Mouse (Mus musculus): ENCODE results near the gene Cpz. TPM values are rescaled to one million over a fixed set of nuclear protein-coding genes. Genes with fewer than 3 reads are reported as not detected.

Gene Cpz
- polyA plus RNA-seq, 1 experiment from 2014 or later = 4.0 TPM

GRCm38 (mm10) chr5:35505016-35505415, 20.5 kb downstream of the Cpz start:
- no peak overlapping the region for H3K27ac ChIP-seq (ENCODE audit: low read depth, low read length)
- DNase-seq (ENCODE audit: low spot score) (no peak), ATAC-seq (replicated peaks; ENCODE audit: low FRiP score) (no peak)
- H3K4me1 ChIP-seq (replicated peaks; ENCODE audit: control insufficient read depth, insufficient read depth, low read length) = no peaks in the 10 kb centered on the region
- no peaks in the 10 kb centered on the region for H3K36me3 ChIP-seq (ENCODE audit: control insufficient read depth, insufficient read depth, low read length)
- H3K9ac ChIP-seq (ENCODE audit: low read depth, low read length) = no peak overlapping the region
- WGBS = 42% methylated on average over 7 of the region's 7 CpGs
- H3K4me2 ChIP-seq = no peak overlapping the region
- H3K4me3 ChIP-seq (ENCODE audit: low read depth, low read length) = no peak overlapping the region
- H3K27me3 ChIP-seq (replicated peaks; ENCODE audit: control insufficient read depth, insufficient read depth, low read length) = peaks cover 3% of the 10 kb centered on the region; the same call in 1 of the 2 replicates
- H3K9me3 ChIP-seq (ENCODE audit: control insufficient read depth, low read length) = no peaks in the 10 kb centered on the region

DNA sequence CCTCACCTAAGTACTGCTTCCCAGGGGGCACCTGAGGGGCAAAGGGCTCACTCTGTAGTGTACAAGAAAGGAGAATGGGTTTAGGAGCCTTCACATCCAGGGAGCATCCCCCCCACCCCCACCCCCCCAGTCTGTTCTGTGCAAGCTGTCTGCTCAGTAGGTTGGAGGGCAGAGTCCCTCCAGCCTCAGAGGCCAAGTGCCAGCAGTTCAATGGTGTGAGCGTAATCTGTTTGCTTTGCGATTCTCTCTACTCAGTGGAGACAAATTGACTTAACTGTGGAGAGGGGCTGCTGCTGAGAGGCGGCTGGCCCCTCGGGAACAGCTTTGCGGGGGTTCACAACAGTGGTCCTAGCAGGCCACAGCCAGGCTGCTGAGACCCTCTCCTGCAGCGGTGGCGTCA, 28.2 kb downstream of the Cpz start:
- WGBS = 43% methylated on average over 7 of the region's 7 CpGs
- H3K27ac ChIP-seq (ENCODE audit: low read depth, low read length) = no peak overlapping the region
- H3K9ac ChIP-seq (ENCODE audit: low read depth, low read length) = no peak overlapping the region
- no peak overlapping the region for H3K4me2 ChIP-seq
- H3K4me1 ChIP-seq (replicated peaks; ENCODE audit: control insufficient read depth, insufficient read depth, low read length) = peaks cover 6% of the 10 kb centered on the region
- DNase-seq (ENCODE audit: low spot score) = no peak
- H3K9me3 ChIP-seq (ENCODE audit: control insufficient read depth, low read length) = no peaks in the 10 kb centered on the region
- H3K36me3 ChIP-seq (ENCODE audit: control insufficient read depth, insufficient read depth, low read length) = no peaks in the 10 kb centered on the region
- no peak overlapping the region for H3K4me3 ChIP-seq (ENCODE audit: low read depth, low read length)
- peaks cover 2% of the 10 kb centered on the region; the same call in 1 of the 2 replicates for H3K27me3 ChIP-seq (replicated peaks; ENCODE audit: control insufficient read depth, insufficient read depth, low read length)
- ATAC-seq (replicated peaks; ENCODE audit: low FRiP score) = no peak

DNA sequence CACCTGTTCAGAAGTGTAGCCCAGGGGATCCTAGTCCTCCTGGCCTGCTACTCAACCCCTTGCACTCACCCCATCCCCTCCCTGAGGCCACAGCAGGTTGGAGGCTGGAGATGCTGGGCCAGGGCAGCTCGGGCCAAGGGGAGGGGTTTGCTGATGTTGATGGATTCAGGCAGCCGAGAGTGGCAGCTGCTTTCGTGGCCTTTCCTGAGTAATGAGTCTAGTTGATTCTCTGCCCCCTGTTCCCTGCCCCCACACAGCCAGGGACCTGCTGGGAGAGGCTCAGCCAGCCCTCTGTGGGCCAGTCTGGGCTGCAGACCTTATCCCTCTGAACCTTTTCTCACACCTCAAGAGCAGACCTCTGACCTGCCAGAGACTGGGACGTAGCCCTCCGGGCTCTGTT, 29.5 kb downstream of the Cpz start:
- Histone ChIP-seq H3K9me3 (ENCODE audit: control insufficient read depth, low read length) (no peaks in the 10 kb centered on the region), H3K27me3 (replicated peaks; ENCODE audit: control insufficient read depth, insufficient read depth, low read length) (peaks cover 2% of the 10 kb centered on the region; the same call in 1 of the 2 replicates), H3K36me3 (ENCODE audit: control insufficient read depth, insufficient read depth, low read length) (no peaks in the 10 kb centered on the region), H3K4me2 (no peak overlapping the region), H3K9ac (ENCODE audit: low read depth, low read length) (no peak overlapping the region), H3K27ac (ENCODE audit: low read depth, low read length) (no peak overlapping the region), H3K4me3 (ENCODE audit: low read depth, low read length) (no peak overlapping the region), H3K4me1 (replicated peaks; ENCODE audit: control insufficient read depth, insufficient read depth, low read length) (peaks cover 6% of the 10 kb centered on the region)
- DNase-seq (ENCODE audit: low spot score) (no peak), ATAC-seq (replicated peaks; ENCODE audit: low FRiP score) (no peak)
- 18% methylated on average over 5 of the region's 5 CpGs for WGBS

GRCm38 (mm10) chr5:35494773-35495390, 30.6 kb downstream of the Cpz start:
- H3K9ac ChIP-seq (ENCODE audit: low read depth, low read length) = no peak overlapping the region
- no peak overlapping the region for H3K27ac ChIP-seq (ENCODE audit: low read depth, low read length)
- peaks cover 6% of the 10 kb centered on the region for H3K4me1 ChIP-seq (replicated peaks; ENCODE audit: control insufficient read depth, insufficient read depth, low read length)
- WGBS = 54% methylated on average over 8 of the region's 8 CpGs
- no peaks in the 10 kb centered on the region for H3K9me3 ChIP-seq (ENCODE audit: control insufficient read depth, low read length)
- DNase-seq (ENCODE audit: low spot score) (no peak), ATAC-seq (replicated peaks; ENCODE audit: low FRiP score) (no peak)
- H3K36me3 ChIP-seq (ENCODE audit: control insufficient read depth, insufficient read depth, low read length) = no peaks in the 10 kb centered on the region
- no peak overlapping the region for H3K4me3 ChIP-seq (ENCODE audit: low read depth, low read length)
- no peak overlapping the region for H3K4me2 ChIP-seq
- peaks cover 2% of the 10 kb centered on the region; the same call in 1 of the 2 replicates for H3K27me3 ChIP-seq (replicated peaks; ENCODE audit: control insufficient read depth, insufficient read depth, low read length)

- DNase-seq (ENCODE audit: low spot score) (no peak), ATAC-seq (replicated peaks; ENCODE audit: low FRiP score) (no peak)
- Histone ChIP-seq H3K36me3 (ENCODE audit: control insufficient read depth, insufficient read depth, low read length) (no peaks in the 10 kb centered on the region), H3K27me3 (replicated peaks; ENCODE audit: control insufficient read depth, insufficient read depth, low read length) (peaks cover 2% of the 10 kb centered on the region; the same call in 1 of the 2 replicates), H3K4me1 (replicated peaks; ENCODE audit: control insufficient read depth, insufficient read depth, low read length) (peaks cover 6% of the 10 kb centered on the region), H3K4me3 (ENCODE audit: low read depth, low read length) (no peak overlapping the region), H3K4me2 (no peak overlapping the region), H3K27ac (ENCODE audit: low read depth, low read length) (no peak overlapping the region), H3K9me3 (ENCODE audit: control insufficient read depth, low read length) (no peaks in the 10 kb centered on the region), H3K9ac (ENCODE audit: low read depth, low read length) (no peak overlapping the region)
- 57% methylated on average over 12 of the region's 12 CpGs for WGBS
Observed at GRCm38 (mm10) chr5:35493770-35494169, 31.7 kb downstream of the Cpz start.

DNA sequence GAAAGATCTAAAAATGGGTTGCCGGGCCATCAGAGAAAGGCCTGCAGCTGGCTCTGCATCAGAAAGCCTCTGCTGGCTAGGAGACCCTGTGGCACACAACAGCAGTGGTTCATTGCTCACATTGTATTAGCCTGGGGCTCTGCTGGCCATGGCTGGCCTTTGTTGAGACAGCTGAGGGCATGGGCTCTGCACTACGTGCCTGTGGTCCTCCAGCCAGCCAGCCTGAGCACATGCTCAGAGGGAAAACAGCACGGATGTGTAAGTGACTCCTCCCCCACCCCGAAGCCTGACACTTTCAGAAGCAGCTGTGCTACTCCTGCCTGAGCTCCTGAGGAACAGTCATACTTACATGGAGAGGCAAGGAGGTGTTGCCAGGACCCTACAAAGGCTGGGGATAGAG, 46.0 kb downstream of the Cpz start:
- ATAC-seq (replicated peaks; ENCODE audit: low FRiP score) (no peak), DNase-seq (ENCODE audit: low spot score) (no peak)
- no peaks in the 10 kb centered on the region for H3K36me3 ChIP-seq (ENCODE audit: control insufficient read depth, insufficient read depth, low read length)
- 38% methylated on average over 4 of the region's 4 CpGs for WGBS
- no peak overlapping the region for H3K4me2 ChIP-seq
- no peak overlapping the region for H3K4me3 ChIP-seq (ENCODE audit: low read depth, low read length)
- no peaks in the 10 kb centered on the region for H3K9me3 ChIP-seq (ENCODE audit: control insufficient read depth, low read length)
- no peak overlapping the region for H3K27ac ChIP-seq (ENCODE audit: low read depth, low read length)
- no peak overlapping the region for H3K9ac ChIP-seq (ENCODE audit: low read depth, low read length)
- no peaks in the 10 kb centered on the region for H3K4me1 ChIP-seq (replicated peaks; ENCODE audit: control insufficient read depth, insufficient read depth, low read length)
- peaks cover 3% of the 10 kb centered on the region for H3K27me3 ChIP-seq (replicated peaks; ENCODE audit: control insufficient read depth, insufficient read depth, low read length)

GRCm38 (mm10) chr5:35475236-35475635, 50.3 kb downstream of the Cpz start:
- H3K9me3 ChIP-seq (ENCODE audit: control insufficient read depth, low read length) = no peaks in the 10 kb centered on the region
- WGBS = 45% methylated on average over 6 of the region's 6 CpGs
- H3K36me3 ChIP-seq (ENCODE audit: control insufficient read depth, insufficient read depth, low read length) = no peaks in the 10 kb centered on the region
- H3K9ac ChIP-seq (ENCODE audit: low read depth, low read length) = no peak overlapping the region
- no peak for DNase-seq (ENCODE audit: low spot score)
- no peak overlapping the region for H3K27ac ChIP-seq (ENCODE audit: low read depth, low read length)
- H3K27me3 ChIP-seq (replicated peaks; ENCODE audit: control insufficient read depth, insufficient read depth, low read length) = peaks cover 3% of the 10 kb centered on the region
- H3K4me3 ChIP-seq (ENCODE audit: low read depth, low read length) = no peak overlapping the region
- no peak for ATAC-seq (replicated peaks; ENCODE audit: low FRiP score)
- H3K4me1 ChIP-seq (replicated peaks; ENCODE audit: control insufficient read depth, insufficient read depth, low read length) = no peaks in the 10 kb centered on the region
- no peak overlapping the region for H3K4me2 ChIP-seq

DNA sequence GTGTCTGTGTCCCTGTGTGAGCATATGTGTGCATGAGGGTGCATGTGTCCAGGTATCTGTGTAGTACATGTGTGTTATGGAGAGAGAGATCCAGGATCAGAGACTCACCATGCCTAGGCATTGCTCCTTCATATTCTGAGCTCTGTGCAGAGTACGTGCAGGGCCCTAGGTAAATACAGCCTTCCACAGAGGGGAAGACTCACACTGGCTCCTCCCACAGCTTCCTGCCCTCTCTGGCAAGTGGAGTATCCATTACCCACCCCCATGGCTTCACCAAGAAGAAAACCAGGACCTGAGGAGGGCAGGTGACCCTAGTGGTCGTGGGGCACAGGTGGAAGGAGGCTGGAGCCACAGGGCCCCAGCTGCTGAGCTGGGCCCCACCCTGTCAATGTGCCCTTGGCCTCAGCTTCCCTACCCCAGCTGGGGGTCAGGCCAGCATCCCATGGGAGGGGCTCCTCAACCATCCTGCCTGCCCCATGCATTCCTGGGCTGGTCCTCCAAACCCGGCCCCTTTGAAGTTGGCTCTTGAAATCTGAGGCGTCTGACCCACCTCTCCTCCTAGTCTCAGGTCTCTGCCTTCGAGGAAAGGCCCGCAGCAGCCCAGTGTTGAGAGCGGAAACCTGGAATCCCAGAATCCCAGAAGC, 54.5 kb downstream of the Cpz start:
- H3K27me3 ChIP-seq (replicated peaks; ENCODE audit: control insufficient read depth, insufficient read depth, low read length) = peaks cover 7% of the 10 kb centered on the region
- WGBS = 29% methylated on average over 7 of the region's 7 CpGs
- no peak overlapping the region for H3K27ac ChIP-seq (ENCODE audit: low read depth, low read length)
- H3K9ac ChIP-seq (ENCODE audit: low read depth, low read length) = no peak overlapping the region
- H3K4me3 ChIP-seq (ENCODE audit: low read depth, low read length) = no peak overlapping the region
- DNase-seq (ENCODE audit: low spot score) (no peak), ATAC-seq (replicated peaks; ENCODE audit: low FRiP score) (no peak)
- H3K4me1 ChIP-seq (replicated peaks; ENCODE audit: control insufficient read depth, insufficient read depth, low read length) = no peaks in the 10 kb centered on the region
- no peaks in the 10 kb centered on the region for H3K9me3 ChIP-seq (ENCODE audit: control insufficient read depth, low read length)
- no peaks in the 10 kb centered on the region for H3K36me3 ChIP-seq (ENCODE audit: control insufficient read depth, insufficient read depth, low read length)
- no peak overlapping the region for H3K4me2 ChIP-seq
